Mouse (Mus musculus) macrophage (primary cell): Measurements from ENCODE around the gene Pnrc2. TPM values are rescaled to one million over a fixed set of nuclear protein-coding genes. Genes with fewer than 3 reads are reported as not detected.

Experiments used
- H3K27ac ChIP-seq: fragments of 350-480 bp; formaldehyde crosslinking; 2 replicates; pipeline ENCODE4 v1.9.0; 2021
- H3K36me3 ChIP-seq: fragments of 350-480 bp; formaldehyde crosslinking; 2 replicates; pipeline ENCODE4 v1.9.0; 2021; ENCODE audit errors: inconsistent target
- H3K4me3 ChIP-seq: fragments of 350-480 bp; formaldehyde crosslinking; 2 replicates; pipeline ENCODE4 v1.9.0; 2021; ENCODE audit errors: inconsistent target
- H3K79me2 ChIP-seq: fragments of 350-480 bp; formaldehyde crosslinking; 2 replicates; pipeline ENCODE4 v1.9.0; 2021; ENCODE audit errors: inconsistent target
- WGBS: methylation state at CpG from one replicate; pipeline ENCODE4 v1.1.7; 2026; ENCODE audit warnings: inconsistent platforms; ENCODE audit not compliant: missing documents; 5-methylcytosine and 5-hydroxymethylcytosine counted together
- polyA plus RNA-seq: library from polyadenylated mRNA; stranded (reverse); fragments of 250-400 nt; gene quantifications from 3 replicates; pipeline ENCODE4 v1.2.4, GENCODE M21; 2018; ENCODE audit warnings: inconsistent platforms
- total RNA-seq, 78 experiments: library from RNA; depleted of rRNA; stranded (reverse); fragments of 250-400 nt; gene quantifications; 1 replicate in 9 of 78; 2 replicates in 24 of 78; 3 replicates in 43 of 78; 4 replicates in 2 of 78; pipeline ENCODE4 v1.2.4; 2018; ENCODE audit warnings: inconsistent platforms in 56 of 78

The Pnrc2 gene
- total RNA-seq (2018; cell fraction: chromatin; rRNA removed) = 100 to 1,000 TPM in 6 of 26 experiments, 10 to 100 TPM in 20; 27.7 to 186 (median 67.0) TPM
- 100 to 1,000 TPM in 13 of 26 experiments, 10 to 100 TPM in 13; 52.1 to 171 (median 102) TPM for total RNA-seq (2018; cell fraction: cytosol; rRNA removed)
- 100 to 1,000 TPM in 8 of 26 experiments, 10 to 100 TPM in 18; 40.7 to 152 (median 92.0) TPM for total RNA-seq (2018; cell fraction: nucleus; rRNA removed)
- 74.9 to 124 TPM (median 112 TPM) in 3 replicates for polyA plus RNA-seq

DNA sequence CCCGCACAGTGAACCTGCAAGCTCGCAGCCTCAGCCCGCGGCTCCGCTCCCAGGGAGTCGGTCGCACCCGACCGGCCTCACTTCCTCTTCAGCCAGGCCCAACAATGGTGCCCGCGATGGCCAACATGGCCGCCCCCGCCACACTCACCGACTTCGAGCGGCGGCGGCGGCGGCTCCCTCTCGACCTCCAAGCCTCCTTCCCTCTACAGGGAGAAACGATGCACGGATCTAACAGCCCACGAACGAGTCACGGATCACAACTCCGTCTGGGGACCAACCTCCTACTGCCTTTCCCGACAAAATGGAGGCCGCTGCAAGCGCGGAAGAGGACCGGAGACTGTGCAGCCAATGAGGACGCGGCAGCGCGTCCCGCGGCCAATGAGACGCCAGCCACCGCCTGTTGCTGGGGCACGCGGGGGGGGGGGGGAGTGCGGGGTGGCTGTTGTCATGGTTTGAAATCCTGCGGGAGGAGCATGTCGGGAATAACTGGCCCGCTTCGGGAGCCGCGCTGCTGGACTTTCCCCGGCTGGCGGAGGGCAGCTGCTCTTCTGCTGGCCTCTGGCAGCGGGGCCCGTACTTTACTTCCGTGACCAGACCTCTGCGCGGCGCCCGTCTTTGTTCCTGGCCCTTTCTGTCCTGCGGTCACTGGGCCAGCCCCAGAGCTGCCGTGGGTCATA is at the start of gene Pnrc2:
Pnrc2 (minus strand) TSS at position 325 of the 677 bp plus-strand sequence.
- WGBS = under 1% methylated on average over 58 of the region's 60 CpGs

GRCm38 (mm10) chr4:135922190-135922589 is 48.5 kb upstream of the Pnrc2 start:
- H3K4me3 ChIP-seq = peak overlapping the region; percentile 72
- peak overlapping the region; percentile 62; the same call in 1 of the 2 replicates for H3K27ac ChIP-seq
- 57% methylated on average over 1 of the region's 1 CpGs for WGBS
- peaks cover 37% of the 10 kb centered on the region for H3K36me3 ChIP-seq
- peaks cover 28% of the 10 kb centered on the region for H3K79me2 ChIP-seq

More for the DNA sequence above, at the start of gene Pnrc2:
- Histone ChIP-seq H3K4me3 (peak within 1 kb of the TSS; percentile 84), H3K79me2 (peaks cover 46% of the 10 kb centered on the region), H3K36me3 (peaks cover 7% of the 10 kb centered on the region; the same call in 1 of the 2 replicates), H3K27ac (peak within 1 kb of the TSS; percentile 92)

DNA sequence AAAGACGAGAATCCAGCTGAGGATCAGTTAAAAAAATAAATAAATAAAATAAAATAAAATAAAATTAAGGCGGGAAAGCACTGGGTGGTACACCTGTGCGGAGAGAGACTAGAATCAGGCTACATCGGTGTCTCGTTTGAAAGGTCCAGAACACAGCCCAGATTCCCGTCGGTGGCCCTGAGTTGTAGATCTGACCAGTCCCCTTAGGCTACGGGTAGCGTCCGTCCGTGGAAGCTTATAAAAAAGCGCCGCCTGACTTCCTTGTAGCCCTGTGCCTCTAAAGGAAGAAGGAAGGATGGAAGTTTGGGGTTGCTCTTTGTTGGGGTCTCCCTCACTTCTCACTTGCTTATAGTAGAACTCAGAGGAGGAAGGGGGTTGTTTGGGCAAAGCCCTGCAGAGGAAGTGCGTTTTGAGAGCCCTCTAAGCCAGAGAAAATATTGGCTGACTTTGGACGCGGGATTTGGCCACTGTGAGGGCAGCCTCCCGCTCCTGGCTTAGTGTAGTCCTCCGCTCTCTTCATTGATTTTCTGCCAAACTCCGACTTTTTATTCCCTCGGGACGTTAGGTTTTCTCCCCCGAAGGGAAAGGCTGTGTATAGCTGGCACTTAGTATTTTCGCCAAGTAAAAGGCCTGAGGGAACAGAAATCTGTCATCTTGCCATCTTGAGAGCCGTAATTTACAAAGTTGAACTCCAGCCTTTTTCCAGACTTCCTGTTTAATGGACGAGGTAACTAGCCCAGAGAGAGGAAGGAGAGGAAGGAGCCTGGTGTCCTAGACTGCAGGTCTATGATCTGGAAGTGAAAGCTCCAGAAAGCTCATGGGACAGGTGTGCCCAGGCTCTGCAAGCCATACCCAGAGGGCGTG is 47.8 kb upstream of the Pnrc2 start:
- H3K4me3 ChIP-seq = peak overlapping the region; percentile 72
- peak overlapping the region; percentile 62 for H3K27ac ChIP-seq
- H3K36me3 ChIP-seq = peaks cover 30% of the 10 kb centered on the region
- 6% methylated on average over 26 of the region's 26 CpGs for WGBS
- peaks cover 31% of the 10 kb centered on the region for H3K79me2 ChIP-seq

DNA sequence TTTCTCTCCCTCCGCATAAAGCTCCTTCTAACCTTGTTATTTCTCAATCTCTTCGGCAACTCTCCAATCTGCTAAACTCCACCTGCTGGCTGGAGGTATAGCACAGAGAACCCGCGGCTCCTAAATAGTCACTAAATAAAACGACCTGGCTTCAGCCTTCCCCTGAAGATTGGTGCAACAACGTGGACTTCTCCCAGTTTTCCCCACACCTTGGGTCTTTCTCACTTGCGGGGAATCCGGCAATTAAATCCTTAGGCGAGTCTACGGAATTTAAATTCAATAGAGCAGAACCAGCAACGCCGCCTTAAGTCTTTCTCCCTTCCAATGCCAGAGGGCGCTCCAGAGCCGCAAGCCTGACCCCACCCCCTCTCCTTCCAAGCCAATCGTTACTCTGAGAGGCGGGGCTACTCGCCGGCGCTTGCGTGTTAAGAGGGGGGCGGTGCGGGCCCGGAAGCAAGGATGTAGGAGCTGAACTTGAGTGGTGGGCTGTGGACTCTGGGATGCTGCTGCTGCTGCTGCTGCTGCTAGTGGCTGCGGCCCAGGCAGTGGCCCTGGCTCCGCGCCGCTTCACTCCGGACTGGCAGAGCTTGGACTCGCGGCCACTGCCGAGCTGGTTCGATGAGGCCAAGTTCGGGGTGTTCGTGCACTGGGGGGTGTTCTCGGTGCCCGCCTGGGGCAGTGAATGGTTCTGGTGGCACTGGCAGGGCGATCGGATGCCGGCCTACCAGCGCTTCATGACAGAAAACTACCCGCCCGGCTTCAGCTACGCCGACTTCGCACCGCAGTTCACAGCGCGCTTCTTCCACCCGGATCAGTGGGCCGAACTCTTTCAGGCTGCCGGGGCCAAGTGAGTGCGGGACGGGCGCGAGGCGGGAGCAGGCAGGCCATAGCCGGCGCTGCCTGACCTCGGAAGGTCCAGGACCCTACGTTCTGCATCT is 46.9 kb upstream of the Pnrc2 start, which contains the start of gene Fuca1:
Fuca1 (plus strand) TSS at position 432 of the 938 bp plus-strand sequence.
- Histone ChIP-seq H3K79me2 (peaks cover 39% of the 10 kb centered on the region), H3K27ac (peak within 1 kb of the TSS; percentile 92), H3K36me3 (peaks cover 20% of the 10 kb centered on the region), H3K4me3 (peak within 1 kb of the TSS; percentile 72)
- WGBS = under 1% methylated on average over 60 of the region's 60 CpGs

DNA sequence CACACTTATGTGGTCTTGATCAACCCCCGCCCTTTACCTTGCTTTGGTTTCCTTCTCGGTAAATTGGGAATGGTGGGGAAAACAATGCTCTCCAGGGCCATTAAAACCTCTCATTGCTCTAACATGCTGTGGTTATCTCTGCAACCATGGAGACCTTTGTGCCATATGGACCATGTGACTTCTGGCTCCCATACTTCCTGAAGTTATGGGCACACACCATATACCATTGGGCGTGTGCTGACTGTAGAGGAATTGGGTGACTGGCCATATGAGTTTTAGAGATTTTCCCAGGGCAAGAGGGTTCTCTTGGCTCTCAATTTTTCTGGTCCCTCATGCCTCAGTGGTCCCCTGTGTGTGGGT is 45.6 kb upstream of the Pnrc2 start:
- Histone ChIP-seq H3K79me2 (peaks cover 50% of the 10 kb centered on the region), H3K27ac (peak overlapping the region; percentile 92), H3K4me3 (no peak overlapping the region), H3K36me3 (peaks cover 15% of the 10 kb centered on the region; the same call in 1 of the 2 replicates)
- 24% methylated on average over 3 of the region's 3 CpGs for WGBS

- Histone ChIP-seq H3K27ac (peak overlapping the region; percentile 92), H3K36me3 (peaks cover 12% of the 10 kb centered on the region; the same call in 1 of the 2 replicates), H3K79me2 (peaks cover 52% of the 10 kb centered on the region), H3K4me3 (peak overlapping the region; percentile 5; the same call in 1 of the 2 replicates)
- 8% methylated on average over 11 of the region's 13 CpGs for WGBS
Observed at GRCm38 (mm10) chr4:135918635-135919279, 45.1 kb upstream of the Pnrc2 start.

DNA sequence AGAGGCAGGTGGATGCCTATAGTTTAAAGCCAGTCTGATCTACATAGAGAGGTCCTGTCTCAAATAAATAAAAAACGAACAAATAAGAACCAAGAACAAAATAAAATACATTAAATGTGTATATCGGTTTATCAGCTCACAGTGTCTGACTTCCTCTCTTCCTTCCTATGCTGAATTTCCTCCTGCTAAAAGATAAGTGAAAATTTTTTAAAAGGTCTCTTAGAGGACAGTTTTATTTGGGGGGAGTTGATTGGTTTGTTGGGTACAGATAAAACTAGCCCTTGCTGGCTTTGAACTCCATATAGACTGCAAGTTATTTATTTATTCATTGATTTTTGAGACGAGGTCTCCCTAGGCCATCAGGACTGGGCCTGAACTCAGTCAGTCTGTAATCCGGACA is 39.8 kb upstream of the Pnrc2 start:
- Histone ChIP-seq H3K4me3 (no peak overlapping the region), H3K27ac (no peak overlapping the region), H3K79me2 (peaks cover 74% of the 10 kb centered on the region; the same call in 1 of the 2 replicates), H3K36me3 (no peaks in the 10 kb centered on the region; the same call in 1 of the 2 replicates)
- 63% methylated on average over 4 of the region's 4 CpGs for WGBS

DNA sequence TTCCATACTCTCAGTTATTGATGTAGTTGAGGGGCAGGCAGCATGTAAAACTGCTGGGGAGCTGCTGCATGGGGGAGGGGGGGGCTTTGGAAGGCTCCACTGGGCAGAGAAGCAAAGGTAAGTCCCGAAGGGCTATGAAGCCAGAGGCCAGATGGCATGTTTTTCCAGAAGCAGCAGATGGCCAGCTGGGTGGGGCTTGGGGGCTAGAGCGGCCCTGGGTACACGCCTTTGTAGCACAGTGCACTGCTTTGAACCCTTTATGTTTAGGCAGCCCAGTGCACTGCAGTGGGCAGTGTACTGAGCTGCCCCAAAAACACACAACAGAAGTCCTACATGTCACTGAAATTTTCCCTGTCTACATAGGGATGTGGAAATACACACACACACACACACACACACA is 39.2 kb upstream of the Pnrc2 start:
- 80% methylated on average over 3 of the region's 3 CpGs for WGBS
- Histone ChIP-seq H3K4me3 (no peak overlapping the region), H3K27ac (no peak overlapping the region), H3K79me2 (peaks cover 80% of the 10 kb centered on the region), H3K36me3 (no peaks in the 10 kb centered on the region; the same call in 1 of the 2 replicates)

DNA sequence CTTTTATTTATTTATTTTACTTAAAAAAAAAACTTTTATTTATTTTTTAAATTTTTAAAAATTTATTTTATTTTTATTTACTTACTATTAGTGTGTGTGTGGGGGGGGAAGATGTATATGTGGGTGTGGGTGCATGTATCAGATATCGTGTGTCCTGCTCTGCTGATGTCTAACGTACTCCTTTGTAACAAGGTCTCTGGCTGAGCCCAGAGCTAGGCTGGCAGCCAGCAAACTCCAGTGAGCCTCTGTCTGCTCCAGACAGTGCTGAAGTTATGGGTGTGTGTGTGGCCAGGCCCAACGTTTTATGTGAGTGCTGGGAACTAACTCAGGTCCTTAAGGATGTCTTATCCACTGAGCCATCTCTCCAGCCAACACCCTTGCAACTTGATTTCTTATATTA is 38.5 kb upstream of the Pnrc2 start:
- no peak overlapping the region for H3K4me3 ChIP-seq
- H3K36me3 ChIP-seq = no peaks in the 10 kb centered on the region; the same call in 1 of the 2 replicates
- no peak overlapping the region for H3K27ac ChIP-seq

DNA sequence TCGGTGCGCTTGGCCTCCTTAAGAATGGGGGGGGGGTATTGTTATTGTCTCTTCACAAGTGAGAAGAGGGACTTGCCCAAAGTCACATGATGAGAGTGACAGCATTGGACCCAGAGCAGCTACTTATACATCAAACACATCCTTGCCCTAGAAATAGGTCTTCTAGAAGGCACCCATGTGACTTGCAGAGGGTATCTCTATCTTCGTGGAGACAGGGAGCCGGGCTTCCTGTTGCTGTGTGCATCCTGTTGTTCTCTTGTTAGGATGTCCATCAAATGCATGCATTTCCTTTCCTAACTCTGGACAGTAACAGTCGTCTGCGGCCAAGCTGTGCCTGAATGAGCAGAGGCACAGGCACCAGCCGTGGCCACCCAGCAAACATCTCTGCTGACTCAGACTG is 37.9 kb upstream of the Pnrc2 start:
- no peaks in the 10 kb centered on the region; the same call in 1 of the 2 replicates for H3K36me3 ChIP-seq
- no peak overlapping the region for H3K27ac ChIP-seq
- 73% methylated on average over 7 of the region's 7 CpGs for WGBS
- no peak overlapping the region for H3K4me3 ChIP-seq
- peaks cover 90% of the 10 kb centered on the region for H3K79me2 ChIP-seq

More for the DNA sequence above, 38.5 kb upstream of the Pnrc2 start:
- peaks cover 87% of the 10 kb centered on the region for H3K79me2 ChIP-seq
- 71% methylated on average over 3 of the region's 3 CpGs for WGBS

GRCm38 (mm10) chr4:135909326-135910066 is 35.8 kb upstream of the Pnrc2 start:
- Histone ChIP-seq H3K36me3 (peaks cover 7% of the 10 kb centered on the region; the same call in 1 of the 2 replicates), H3K4me3 (no peak overlapping the region), H3K27ac (no peak overlapping the region), H3K79me2 (peaks cover 93% of the 10 kb centered on the region)
- WGBS = 84% methylated on average over 13 of the region's 13 CpGs

GRCm38 (mm10) chr4:135906633-135907032 is 33.0 kb upstream of the Pnrc2 start:
- H3K4me3 ChIP-seq = no peak overlapping the region
- WGBS = 54% methylated on average over 3 of the region's 3 CpGs
- H3K36me3 ChIP-seq = peaks cover 7% of the 10 kb centered on the region; the same call in 1 of the 2 replicates
- H3K79me2 ChIP-seq = peaks cover 96% of the 10 kb centered on the region
- no peak overlapping the region for H3K27ac ChIP-seq
